Mouse (Mus musculus) brain, embryonic 18.5 days (tissue): ENCODE results near the gene Clmp.
A peak's percentile ranks its signal among the peaks of the same experiment; 100 is the strongest.
"Not testable (repeated sequence)": the region's sequence is repeated elsewhere in the genome, so short reads cannot be mapped to it uniquely, and the experiment has no call there.

Experiments
- DNase-seq: peaks from one replicate; pipeline ENCODE4 v3.0.0-alpha.2; 2012; ENCODE audit warnings: low read depth, low spot score

The Clmp gene

DNA sequence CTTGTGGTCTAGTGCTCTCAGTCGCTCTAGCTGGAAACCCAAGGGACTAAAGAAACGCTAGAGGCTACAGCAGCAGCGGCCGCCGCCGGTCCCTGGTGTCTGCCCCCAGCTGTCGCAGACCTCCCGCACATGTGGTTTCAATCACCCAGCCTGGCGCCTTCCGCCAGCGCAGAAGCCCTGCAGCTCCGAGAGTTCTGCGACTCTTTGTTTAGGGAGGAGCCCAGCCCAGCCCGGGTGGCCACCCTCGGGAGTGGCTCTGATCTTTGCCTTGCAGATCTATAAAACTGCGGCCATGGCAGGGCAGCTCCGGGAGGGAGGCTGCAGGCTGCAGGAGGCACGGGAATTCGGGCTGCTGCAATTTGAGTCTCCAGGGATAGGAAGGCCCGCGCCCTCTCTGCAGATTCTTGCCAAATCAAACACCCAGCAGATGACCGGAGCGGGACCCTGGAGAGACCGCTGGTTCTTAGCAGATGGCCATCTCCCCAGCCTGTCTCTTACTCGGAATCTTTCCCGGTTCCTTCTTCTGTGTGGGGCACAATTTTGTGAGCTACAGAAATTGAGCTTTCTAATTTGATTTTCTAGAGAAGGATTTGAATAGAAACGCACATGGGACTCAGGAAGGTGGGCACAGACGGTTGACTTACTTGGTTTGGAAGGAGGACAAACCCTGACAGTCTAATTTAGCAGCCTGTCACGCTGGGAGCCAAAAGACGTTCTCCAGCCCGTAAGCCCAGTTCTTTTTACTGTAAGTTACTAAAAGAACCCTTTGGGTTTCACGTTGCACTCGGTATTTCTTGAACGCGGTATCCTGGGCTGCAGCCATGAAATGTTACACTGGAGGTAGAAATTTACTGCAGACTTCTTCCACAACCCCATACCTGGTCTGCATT lies 45.2 kb downstream of the Clmp start:
- DNase-seq = peak; percentile 56

DNA sequence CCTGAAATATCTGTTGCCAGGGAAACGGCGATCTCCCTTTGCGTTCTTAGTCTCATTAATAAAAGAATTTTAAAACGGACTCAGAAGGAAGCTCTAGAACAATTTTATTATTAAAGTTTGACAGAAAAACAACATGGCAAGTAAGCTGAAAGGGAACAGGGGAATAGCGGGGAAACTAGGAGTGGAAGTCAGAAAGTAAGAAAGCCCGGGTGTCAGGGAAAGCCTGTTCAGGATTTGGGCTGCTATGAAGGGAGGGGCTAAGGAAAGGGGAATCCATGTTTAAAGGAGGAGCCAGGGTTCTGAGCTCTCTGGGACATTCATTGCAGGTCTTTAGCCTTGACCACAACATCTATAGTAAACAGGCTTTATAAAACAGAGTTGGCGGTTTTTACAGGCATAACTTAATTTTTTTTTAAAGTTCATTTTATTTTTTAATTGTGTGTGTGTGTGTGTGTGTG lies 45.9 kb downstream of the Clmp start:
- no peak for DNase-seq

DNA sequence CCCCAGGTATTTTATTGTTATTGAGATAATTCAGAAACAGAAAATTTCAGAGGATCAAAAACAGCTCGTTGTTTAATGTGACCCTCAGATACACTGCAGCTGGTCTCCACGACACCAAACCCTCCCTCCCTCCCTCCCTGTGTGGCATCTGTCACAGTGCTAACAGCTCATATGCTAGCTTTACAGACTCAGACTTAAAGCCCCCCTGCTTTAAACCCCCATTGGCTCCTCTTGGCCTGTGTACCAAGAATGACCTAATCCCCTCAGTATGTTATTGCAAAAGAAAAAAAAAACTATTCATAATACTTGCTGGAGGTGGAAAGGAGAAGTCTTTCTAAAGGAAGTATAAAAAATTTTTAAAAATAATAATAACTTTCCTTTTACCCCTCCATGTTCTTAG lies 46.5 kb downstream of the Clmp start:
- no peak for DNase-seq

- DNase-seq = no peak
Measured at GRCm38 (mm10) chr9:40737117-40737516, 51.4 kb downstream of the Clmp start.

DNA sequence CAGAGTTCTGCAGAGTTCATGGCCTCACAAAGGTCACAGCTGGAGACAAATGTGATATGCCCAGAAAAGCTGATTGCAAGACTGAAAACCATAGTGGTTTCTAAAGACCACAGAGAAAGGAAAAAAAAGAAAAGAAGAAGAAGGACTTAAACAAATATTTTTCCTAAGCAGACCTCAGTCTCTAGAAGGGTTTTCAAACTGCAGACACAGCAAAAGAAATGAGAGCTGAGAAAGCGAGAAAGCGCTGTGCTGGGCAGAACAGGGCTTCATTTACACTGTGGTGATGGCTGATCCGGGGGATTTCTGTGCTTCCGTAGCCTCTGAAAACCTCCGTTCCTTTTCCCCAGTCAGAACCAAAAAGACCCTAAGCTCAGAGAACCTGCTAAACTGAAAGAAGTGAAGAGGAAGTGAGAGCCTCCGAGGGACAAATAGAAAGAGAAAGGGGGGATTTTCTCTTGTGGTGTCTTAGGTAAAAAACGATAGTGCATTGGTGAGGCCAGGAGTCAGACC lies 57.8 kb downstream of the Clmp start:
- DNase-seq = no peak

DNA sequence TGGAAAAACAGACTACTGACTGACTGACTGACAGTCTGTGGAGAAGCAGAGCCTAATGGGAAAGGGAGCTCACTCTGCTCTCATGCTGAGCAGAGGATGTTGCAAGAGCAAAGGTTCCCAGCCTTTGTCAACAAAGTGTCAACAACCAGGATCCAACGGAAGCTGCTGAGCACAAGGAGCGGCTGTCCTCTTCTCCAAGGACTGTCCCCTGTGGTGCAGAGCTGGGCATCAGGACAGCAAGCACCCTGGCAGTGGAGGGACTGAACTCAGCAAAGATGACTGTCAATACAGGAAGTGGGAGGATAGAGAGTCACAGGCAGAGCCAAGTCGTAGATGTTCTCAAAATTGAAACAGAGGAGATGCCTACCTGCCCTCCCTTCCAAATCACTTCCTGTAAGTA lies 58.5 kb downstream of the Clmp start:
- DNase-seq = no peak

DNA sequence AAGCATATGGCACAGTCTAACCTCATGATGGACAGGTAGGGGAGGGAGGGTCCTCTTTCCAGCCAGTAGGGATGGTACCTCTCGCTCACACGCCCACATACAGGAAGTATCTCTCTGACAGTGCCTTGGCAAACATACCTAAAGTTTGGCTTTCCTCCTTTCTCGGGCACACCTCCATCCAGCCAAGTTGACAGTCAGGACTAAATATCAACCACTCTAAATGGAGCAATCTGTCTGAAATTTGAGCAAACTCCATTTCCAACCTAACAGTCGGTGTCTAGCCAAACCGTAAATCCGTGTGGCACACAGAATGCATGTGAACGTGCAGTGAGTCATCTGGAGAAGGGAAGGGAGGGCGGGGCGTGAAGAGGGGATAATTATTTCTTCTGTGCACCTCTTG lies 61.0 kb downstream of the Clmp start:
- DNase-seq = no peak

DNA sequence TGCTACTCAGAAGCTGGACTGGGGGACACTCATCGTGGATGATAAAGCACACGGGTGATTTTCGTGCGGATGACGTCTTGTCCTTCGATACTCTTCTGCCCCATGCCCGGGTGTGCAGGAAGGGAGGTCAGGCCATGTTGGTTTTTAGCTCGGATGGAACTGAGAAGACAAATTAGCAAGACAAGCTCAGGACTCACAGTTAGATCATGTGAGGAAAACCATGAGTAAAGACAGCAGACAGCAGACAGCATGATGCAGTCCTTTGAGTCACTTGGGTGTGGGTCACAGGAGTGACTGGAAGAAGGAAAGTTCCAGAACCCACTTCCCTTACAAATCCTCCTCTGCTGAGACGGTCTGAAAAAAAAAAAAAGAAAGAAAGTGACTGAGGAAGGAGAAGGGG lies 61.5 kb downstream of the Clmp start:
- no peak for DNase-seq

GRCm38 (mm10) chr9:40749832-40750620 lies 64.3 kb downstream of the Clmp start:
- DNase-seq = peak; percentile 60

DNA sequence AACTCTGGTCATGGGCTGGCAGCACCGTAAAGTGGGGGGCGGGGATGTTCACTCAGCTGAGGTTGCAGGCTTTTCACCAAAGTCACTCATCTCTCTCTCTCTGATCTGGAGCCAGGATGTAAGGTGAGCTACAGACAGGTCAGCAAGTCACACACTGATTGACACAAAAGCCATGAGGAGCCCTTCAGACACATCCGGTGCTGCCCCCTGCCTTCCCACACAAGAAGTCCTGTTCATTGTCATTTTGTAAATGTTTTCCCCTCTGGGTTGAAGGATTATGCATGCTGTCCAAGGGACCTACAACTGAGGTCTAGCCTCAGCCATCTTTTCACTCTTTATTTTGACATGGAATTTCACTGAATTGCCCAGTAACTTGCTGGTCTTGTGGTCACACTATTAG lies 66.0 kb downstream of the Clmp start:
- DNase-seq = no peak

DNA sequence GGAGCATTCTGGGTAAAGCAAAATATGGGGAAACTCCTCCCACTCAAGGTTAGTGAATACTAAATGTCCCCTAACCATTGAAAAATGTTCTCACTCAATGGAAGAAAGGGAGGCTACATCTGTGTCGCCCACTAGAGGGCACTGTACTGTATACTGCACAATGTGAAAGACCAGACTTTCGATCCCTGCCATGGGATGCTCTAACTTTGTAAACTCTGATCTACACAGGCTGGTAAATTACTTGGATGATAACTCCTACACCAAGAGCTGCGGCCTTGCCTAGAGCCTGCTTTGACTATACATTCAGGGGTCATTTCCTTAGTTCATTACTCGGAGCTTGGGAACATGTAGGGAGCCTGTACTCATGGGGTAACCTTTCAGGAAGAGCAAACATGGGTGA lies 70.6 kb downstream of the Clmp start:
- DNase-seq = no peak

- peak; percentile 43 for DNase-seq
Measured at GRCm38 (mm10) chr9:40757105-40757626, 71.4 kb downstream of the Clmp start.

GRCm38 (mm10) chr9:40757685-40758270 lies 72.0 kb downstream of the Clmp start:
- DNase-seq = peak; percentile 71

DNA sequence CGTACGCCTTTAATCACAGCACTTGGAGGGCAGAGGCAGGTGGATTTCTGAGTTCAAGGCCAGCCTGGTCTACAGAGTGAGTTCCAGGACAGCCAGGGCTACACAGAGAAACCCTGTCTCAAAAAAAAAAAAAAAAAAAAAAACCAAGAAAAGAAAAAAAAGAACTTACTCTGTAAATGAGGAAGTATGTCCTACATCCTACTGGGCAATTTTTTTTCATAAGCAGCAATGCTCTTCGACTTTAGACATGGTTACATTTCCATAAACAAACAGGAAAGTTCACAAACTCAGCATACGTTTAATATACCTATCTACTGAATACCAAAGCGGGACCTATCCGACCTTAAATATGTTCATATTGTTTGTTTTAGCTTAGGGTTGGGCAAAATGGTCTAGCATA lies 76.6 kb downstream of the Clmp start:
- no peak for DNase-seq

GRCm38 (mm10) chr9:40764887-40765580 lies 79.3 kb downstream of the Clmp start:
- DNase-seq = no peak

- DNase-seq = no peak
Measured at GRCm38 (mm10) chr9:40765581-40765940, 79.8 kb downstream of the Clmp start.

DNA sequence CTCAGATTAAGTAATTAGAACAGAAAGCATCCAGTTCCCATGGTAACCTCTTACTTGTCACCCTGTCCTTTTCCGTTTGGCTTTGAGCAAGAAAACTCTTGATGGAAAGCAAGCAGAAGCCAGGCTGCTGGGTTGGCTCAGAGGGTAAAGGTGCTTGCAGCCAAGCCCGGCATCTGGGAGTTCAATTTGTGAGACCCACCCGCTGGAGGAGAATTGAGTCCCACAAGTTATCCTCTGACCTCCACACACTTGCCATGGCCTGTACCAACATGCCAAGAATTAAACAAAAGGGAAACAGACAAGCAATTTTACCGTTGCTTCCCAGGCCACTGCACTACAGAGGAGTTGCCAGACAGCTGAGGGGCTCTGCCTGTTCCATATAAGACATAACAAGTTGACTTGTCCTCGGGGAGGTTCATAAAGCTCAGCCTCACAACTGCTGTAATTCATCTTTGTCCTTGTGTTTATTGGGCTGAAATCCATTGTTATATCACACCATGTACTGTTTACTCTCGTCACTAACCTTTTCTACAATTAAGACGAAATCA lies 80.4 kb downstream of the Clmp start:
- DNase-seq = no peak

- DNase-seq = no peak
Measured at GRCm38 (mm10) chr9:40767946-40768345, 82.2 kb downstream of the Clmp start.

DNA sequence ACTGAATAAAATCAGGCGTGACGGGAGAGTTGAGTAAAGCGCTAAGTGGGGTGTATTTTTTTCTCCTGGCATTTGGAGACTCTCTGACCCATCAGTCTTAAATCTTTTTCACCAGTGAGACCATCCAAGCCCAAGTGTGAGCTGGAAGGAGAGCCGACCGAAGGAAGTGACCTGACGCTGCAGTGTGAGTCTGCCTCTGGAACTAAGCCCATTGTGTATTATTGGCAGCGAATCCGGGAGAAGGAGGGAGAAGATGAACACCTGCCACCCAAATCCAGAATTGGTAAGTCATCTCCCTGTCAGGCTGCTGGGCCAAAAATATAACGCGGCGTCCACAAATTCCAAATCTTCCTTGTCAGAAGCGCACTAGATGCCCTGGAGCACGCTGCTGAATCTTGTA lies 86.5 kb downstream of the Clmp start:
- DNase-seq = no peak

GRCm38 (mm10) chr9:40773142-40773541 lies 87.4 kb downstream of the Clmp start:
- DNase-seq = not testable (repeated sequence)

DNA sequence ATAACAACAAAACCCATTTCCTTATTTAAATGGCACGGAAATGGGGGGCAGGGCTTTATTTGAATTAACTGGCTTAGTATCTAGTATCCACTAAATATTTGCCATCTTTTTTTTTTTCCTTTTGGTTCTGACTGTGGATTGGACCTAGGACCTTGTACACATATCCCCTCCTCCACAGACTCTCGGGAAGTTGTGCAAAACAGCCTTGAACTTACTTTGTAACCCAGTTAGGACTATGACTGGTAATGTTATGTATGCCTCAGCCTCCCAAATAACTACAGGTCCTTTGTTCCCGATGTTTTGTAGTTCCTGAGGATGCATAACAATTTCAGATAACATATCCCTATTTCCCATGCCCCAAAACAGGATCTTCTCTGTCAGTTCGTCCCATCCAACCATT lies 88.1 kb downstream of the Clmp start:
- DNase-seq = no peak
